Comparison of ENCODE assay signal across 26 mouse cellular contexts in genomic region chr6:48614756-48615155, GRCm38 (mm10). TPM values are rescaled to one million over a fixed set of nuclear protein-coding genes. Genes with fewer than 3 reads are reported as not detected.
DNase-seq lines count a peak whose midpoint lies in the region; ATAC-seq and TF ChIP-seq lines count a peak whose summit lies in the region.
"Had no signal": no experiment of that assay in that cellular context is flagged by ENCODE, and none has a peak within 500 bp of the region (broad histone marks: within the 10 kb centered on the region; RNA-seq: fewer than 3 reads in every experiment).

No protein-coding gene starts in this region.

- peak; percentile 22; the same call in 1 of the 2 replicates for ATAC-seq in liver, embryonic 15.5 days (ENCODE audit: insufficient read depth)
- ATAC-seq in liver, embryonic 11.5 days (replicated peaks; ENCODE audit: low FRiP score): no peak
- ATAC-seq in intestine, embryonic 16.5 days: peak; percentile 79
- ATAC-seq: forebrain, embryonic 13.5 days; forebrain, embryonic 15.5 days had no signal

- H3K27me3 ChIP-seq in liver, embryonic 15.5 days: no peaks in the 10 kb centered on the region
- H3K27me3 ChIP-seq in liver, embryonic 11.5 days (replicated peaks; ENCODE audit: control insufficient read depth, insufficient read depth, low read length): no peaks in the 10 kb centered on the region
- no peaks in the 10 kb centered on the region for H3K27me3 ChIP-seq in testis, adult 2 months (ENCODE audit: control insufficient read depth, insufficient read depth, low read length)
- no peaks in the 10 kb centered on the region for H3K27me3 ChIP-seq in intestine, embryonic 16.5 days (replicated peaks; ENCODE audit: control insufficient read depth, insufficient read depth, low read length)
- H3K27me3 ChIP-seq: embryonic facial prominence, embryonic 12.5 days; forebrain, embryonic 13.5 days; forebrain, embryonic 15.5 days had no signal

- no peak overlapping the region for H3K27ac ChIP-seq in liver, embryonic 15.5 days (replicated peaks)
- no peak overlapping the region for H3K27ac ChIP-seq in liver, embryonic 11.5 days (ENCODE audit: low read depth, low read length)
- H3K27ac ChIP-seq in testis, adult 2 months (ENCODE audit: control insufficient read depth, insufficient read depth, low read depth, low read length): no peak overlapping the region
- H3K27ac ChIP-seq in intestine, embryonic 16.5 days (ENCODE audit: low read length): no peak overlapping the region
- H3K27ac ChIP-seq: embryonic facial prominence, embryonic 10.5 days; embryonic facial prominence, embryonic 12.5 days; forebrain, embryonic 13.5 days; forebrain, embryonic 15.5 days had no signal

- peaks cover 6% of the 10 kb centered on the region for H3K36me3 ChIP-seq in liver, embryonic 15.5 days (replicated peaks)
- peaks cover 9% of the 10 kb centered on the region for H3K36me3 ChIP-seq in liver, embryonic 11.5 days (ENCODE audit: control insufficient read depth, insufficient read depth, low read length)
- H3K36me3 ChIP-seq in testis, adult 2 months (ENCODE audit: control insufficient read depth, insufficient read depth, low read length): no peaks in the 10 kb centered on the region
- peaks cover 10% of the 10 kb centered on the region for H3K36me3 ChIP-seq in intestine, embryonic 16.5 days (ENCODE audit: control insufficient read depth, insufficient read depth, low read length)

- H3K4me3 ChIP-seq in liver, embryonic 15.5 days (replicated peaks): no peak overlapping the region
- H3K4me3 ChIP-seq in liver, embryonic 11.5 days (ENCODE audit: low read depth, low read length): no peak overlapping the region
- H3K4me3 ChIP-seq in testis, adult 2 months (ENCODE audit: control insufficient read depth, low read depth, low read length): peak overlapping the region; percentile 2; the same call in 1 of the 2 replicates
- H3K4me3 ChIP-seq in intestine, embryonic 16.5 days (ENCODE audit: low read length): no peak overlapping the region
- H3K4me3 ChIP-seq: embryonic facial prominence, embryonic 10.5 days; embryonic facial prominence, embryonic 12.5 days; forebrain, embryonic 13.5 days; forebrain, embryonic 15.5 days had no signal

- no peaks in the 10 kb centered on the region for H3K4me1 ChIP-seq in liver, embryonic 15.5 days (replicated peaks)
- H3K4me1 ChIP-seq in liver, embryonic 11.5 days (replicated peaks; ENCODE audit: control insufficient read depth, insufficient read depth, low read length): no peaks in the 10 kb centered on the region
- peaks cover 6% of the 10 kb centered on the region; the same call in 1 of the 2 replicates for H3K4me1 ChIP-seq in testis, adult 2 months (ENCODE audit: control insufficient read depth, insufficient read depth, low read length)
- peaks cover 5% of the 10 kb centered on the region; the same call in 1 of the 2 replicates for H3K4me1 ChIP-seq in intestine, embryonic 16.5 days (ENCODE audit: control insufficient read depth, insufficient read depth, low read length)
- H3K4me1 ChIP-seq: embryonic facial prominence, embryonic 10.5 days; embryonic facial prominence, embryonic 12.5 days; forebrain, embryonic 13.5 days; forebrain, embryonic 15.5 days had no signal

- no peak overlapping the region for H3K4me2 ChIP-seq in liver, embryonic 15.5 days
- no peak overlapping the region for H3K4me2 ChIP-seq in liver, embryonic 11.5 days
- H3K4me2 ChIP-seq in intestine, embryonic 16.5 days (ENCODE audit: low read depth, low read length): no peak overlapping the region
- H3K4me2 ChIP-seq: embryonic facial prominence, embryonic 12.5 days; forebrain, embryonic 13.5 days; forebrain, embryonic 15.5 days had no signal

- intact Hi-C loops in left cerebral cortex, postnatal 4 days (cut with DNase I): no loop called here

- H3K9me3 ChIP-seq in liver, embryonic 15.5 days (replicated peaks): no peaks in the 10 kb centered on the region
- H3K9me3 ChIP-seq in liver, embryonic 11.5 days (ENCODE audit: control insufficient read depth, low read length): no peaks in the 10 kb centered on the region
- no peaks in the 10 kb centered on the region; the same call in 1 of the 2 replicates for H3K9me3 ChIP-seq in intestine, embryonic 16.5 days (ENCODE audit: control insufficient read depth, low read length)
- H3K9me3 ChIP-seq: embryonic facial prominence, embryonic 10.5 days; embryonic facial prominence, embryonic 12.5 days; forebrain, embryonic 13.5 days; forebrain, embryonic 15.5 days had no signal

- TF ChIP-seq CTCF in testis, adult 2 months (IDR thresholded peaks at IDR 0.05; ENCODE audit: control insufficient read depth, insufficient read depth, insufficient replicate concordance, low read depth, low read length): no peak

- WGBS in liver, embryonic 15.5 days (ENCODE audit: insufficient replicate concordance): 66% methylated on average over 5 of the region's 5 CpGs
- WGBS in liver, embryonic 11.5 days: 80% methylated on average over 5 of the region's 5 CpGs
- 67% methylated on average over 5 of the region's 5 CpGs for WGBS in intestine, embryonic 16.5 days

- H3K9ac ChIP-seq in liver, embryonic 15.5 days: no peak overlapping the region
- H3K9ac ChIP-seq in liver, embryonic 11.5 days (ENCODE audit: low read depth, low read length): no peak overlapping the region
- H3K9ac ChIP-seq in intestine, embryonic 16.5 days (ENCODE audit: low read depth, low read length): no peak overlapping the region
- H3K9ac ChIP-seq: embryonic facial prominence, embryonic 12.5 days; forebrain, embryonic 13.5 days; forebrain, embryonic 15.5 days had no signal

- DNase-seq in liver, embryonic 11.5 days (ENCODE audit: low spot score): no peak
- no peak for DNase-seq in testis, postnatal 10 days (ENCODE audit: low spot score)
- no peak for DNase-seq in left cerebral cortex, postnatal 4 days
- no peak for DNase-seq in thymus, adult 18-20 months
- DNase-seq: adrenal gland, adult 2 months; adrenal gland, postnatal 10 days; adrenal gland, postnatal 25 days; cerebellum, adult 11-12 months; cerebellum, adult 2 months; cerebellum, adult 9-10 months; cerebellum, postnatal 10 days; cerebellum, postnatal 25 days had no signal

- no peak for TF ChIP-seq POLR2A in testis, adult 2 months (IDR thresholded peaks at IDR 0.05; ENCODE audit: control insufficient read depth, low read depth, low read length)

RNA-seq across cellular contexts. Expression of gene AI854703, which starts 11.8 kb away (rescaled TPM):
- polyA plus RNA-seq in liver, embryonic 15.5 days (2015; fragmentation: Nextera tagmentation; extraction: Ambion mirVana): 0.18 and 0.24 TPM in 2 replicates
- polyA plus RNA-seq in liver, embryonic 11.5 days (2014; fragmentation: Nextera tagmentation; extraction: Ambion mirVana): 0.40 and 0.45 TPM in 2 replicates
- polyA plus RNA-seq in testis, adult 2 months (2012; rRNA removed): 0.31 TPM in 2 replicates
- polyA plus RNA-seq in intestine, embryonic 16.5 days (2015; fragmentation: Nextera tagmentation; extraction: Ambion mirVana): 0.95 and 1.1 TPM in 2 replicates
- total RNA-seq in left cerebral cortex, postnatal 4 days (2021): 10 to 100 TPM; 14.1 to 15.1 TPM
- total RNA-seq: MEL had no signal

RNA-seq across cellular contexts. Expression of gene Zfp775, which starts 12.9 kb away (rescaled TPM):
- polyA plus RNA-seq in liver, embryonic 15.5 days (2015; fragmentation: Nextera tagmentation; extraction: Ambion mirVana): 1.7 and 1.9 TPM in 2 replicates
- polyA plus RNA-seq in liver, embryonic 11.5 days (2014; fragmentation: Nextera tagmentation; extraction: Ambion mirVana): 2.7 and 3.3 TPM in 2 replicates
- polyA plus RNA-seq in testis, adult 2 months (2012; rRNA removed): 1.8 and 1.9 TPM in 2 replicates
- polyA plus RNA-seq in intestine, embryonic 16.5 days (2015; fragmentation: Nextera tagmentation; extraction: Ambion mirVana): 5.2 and 6.1 TPM in 2 replicates
- total RNA-seq in left cerebral cortex, postnatal 4 days (2021): 10 to 100 TPM in 1 of 2 experiments, 1 to 10 TPM in 1; 9.8 to 10.5 TPM
- total RNA-seq: MEL had no signal

RNA-seq across cellular contexts. Expression of gene Gm44965, which starts 21.0 kb away (rescaled TPM):
- polyA plus RNA-seq in liver, embryonic 15.5 days (2015; fragmentation: Nextera tagmentation; extraction: Ambion mirVana): not detected in 2 replicates
- polyA plus RNA-seq in liver, embryonic 11.5 days (2014; fragmentation: Nextera tagmentation; extraction: Ambion mirVana): not detected in 2 replicates
- not detected in 2 replicates for polyA plus RNA-seq in testis, adult 2 months (2012; rRNA removed)
- polyA plus RNA-seq in intestine, embryonic 16.5 days (2015; fragmentation: Nextera tagmentation; extraction: Ambion mirVana): not detected in 2 replicates
- not detected for total RNA-seq in left cerebral cortex, postnatal 4 days (2021)
- total RNA-seq: adrenal gland, adult 2 months; adrenal gland, postnatal 25 days; ES-E14; MEL had no signal
- polyA plus RNA-seq: adrenal gland, adult 2 months; brain, embryonic 14.5 days; cerebellum, adult 2 months; embryonic facial prominence, embryonic 12.5 days; embryonic facial prominence, embryonic 14.5 days; forebrain, embryonic 13.5 days; forebrain, embryonic 15.5 days had no signal

RNA-seq across cellular contexts. Expression of gene Repin1, which starts 21.1 kb away (rescaled TPM):
- 9.9 and 12.4 TPM in 2 replicates for polyA plus RNA-seq in liver, embryonic 15.5 days (2015; fragmentation: Nextera tagmentation; extraction: Ambion mirVana)
- 20.0 and 20.1 TPM in 2 replicates for polyA plus RNA-seq in liver, embryonic 11.5 days (2014; fragmentation: Nextera tagmentation; extraction: Ambion mirVana)
- 16.8 and 17.8 TPM in 2 replicates for polyA plus RNA-seq in testis, adult 2 months (2012; rRNA removed)
- 22.1 and 22.4 TPM in 2 replicates for polyA plus RNA-seq in intestine, embryonic 16.5 days (2015; fragmentation: Nextera tagmentation; extraction: Ambion mirVana)
- 10 to 100 TPM; 27.1 to 28.6 TPM for total RNA-seq in left cerebral cortex, postnatal 4 days (2021)
- total RNA-seq: MEL had no signal

RNA-seq across cellular contexts. Expression of gene Gm45021, which starts 25.3 kb away (rescaled TPM):
- not detected in 2 replicates for polyA plus RNA-seq in liver, embryonic 15.5 days (2015; fragmentation: Nextera tagmentation; extraction: Ambion mirVana)
- polyA plus RNA-seq in liver, embryonic 11.5 days (2014; fragmentation: Nextera tagmentation; extraction: Ambion mirVana): not detected in 2 replicates
- polyA plus RNA-seq in testis, adult 2 months (2012; rRNA removed): not detected in 2 replicates
- not detected in 2 replicates for polyA plus RNA-seq in intestine, embryonic 16.5 days (2015; fragmentation: Nextera tagmentation; extraction: Ambion mirVana)
- total RNA-seq in left cerebral cortex, postnatal 4 days (2021): not detected
- total RNA-seq: adrenal gland, adult 2 months; adrenal gland, postnatal 10 days; adrenal gland, postnatal 25 days; adrenal gland, postnatal 4 days; ES-E14; MEL had no signal
- polyA plus RNA-seq: adrenal gland, adult 2 months; brain, embryonic 14.5 days; C2C12; cerebellum, adult 2 months; embryonic facial prominence, embryonic 10.5 days; embryonic facial prominence, embryonic 12.5 days; embryonic facial prominence, embryonic 14.5 days; forebrain, embryonic 11.5 days; forebrain, embryonic 13.5 days; forebrain, embryonic 15.5 days had no signal
